Mouse (Mus musculus): ENCODE data around the gene Spdye4c. TPM values are rescaled to one million over a fixed set of nuclear protein-coding genes. Genes with fewer than 3 reads are reported as not detected.

Gene Spdye4c
- polyA plus RNA-seq (2012; ENCODE audit: low replicate concordance): not detected in 2 replicates

GRCm38 (mm10) chr2:128590909-128591308 is at the start of gene Spdye4c:
Spdye4c (plus strand) TSS chr2:128591209.

Other genes starting within 250 kb of the Spdye4c start
- 40.9 and 50.9 TPM in 2 replicates for gene Anapc1, start 96.2 kb downstream of the Spdye4c start, polyA plus RNA-seq (2012; ENCODE audit: low replicate concordance)
- gene Mertk, start 107.7 kb downstream of the Spdye4c start, polyA plus RNA-seq (2012; ENCODE audit: low replicate concordance): 4.7 and 11.3 TPM in 2 replicates
- 4.8 and 6.4 TPM in 2 replicates for gene Tmem87b, start 226.9 kb downstream of the Spdye4c start, polyA plus RNA-seq (2012; ENCODE audit: low replicate concordance)